Mouse (Mus musculus): Measurements from ENCODE around the gene Nfs1. TPM values are rescaled to one million over a fixed set of nuclear protein-coding genes. Genes with fewer than 3 reads are reported as not detected.
"Not testable (repeated sequence)": the region's sequence is repeated elsewhere in the genome, so short reads cannot be mapped to it uniquely, and the experiment has no call there.

Gene Nfs1
- polyA plus RNA-seq (2012; rRNA removed), result 54.9 and 55.9 TPM in 2 replicates

DNA sequence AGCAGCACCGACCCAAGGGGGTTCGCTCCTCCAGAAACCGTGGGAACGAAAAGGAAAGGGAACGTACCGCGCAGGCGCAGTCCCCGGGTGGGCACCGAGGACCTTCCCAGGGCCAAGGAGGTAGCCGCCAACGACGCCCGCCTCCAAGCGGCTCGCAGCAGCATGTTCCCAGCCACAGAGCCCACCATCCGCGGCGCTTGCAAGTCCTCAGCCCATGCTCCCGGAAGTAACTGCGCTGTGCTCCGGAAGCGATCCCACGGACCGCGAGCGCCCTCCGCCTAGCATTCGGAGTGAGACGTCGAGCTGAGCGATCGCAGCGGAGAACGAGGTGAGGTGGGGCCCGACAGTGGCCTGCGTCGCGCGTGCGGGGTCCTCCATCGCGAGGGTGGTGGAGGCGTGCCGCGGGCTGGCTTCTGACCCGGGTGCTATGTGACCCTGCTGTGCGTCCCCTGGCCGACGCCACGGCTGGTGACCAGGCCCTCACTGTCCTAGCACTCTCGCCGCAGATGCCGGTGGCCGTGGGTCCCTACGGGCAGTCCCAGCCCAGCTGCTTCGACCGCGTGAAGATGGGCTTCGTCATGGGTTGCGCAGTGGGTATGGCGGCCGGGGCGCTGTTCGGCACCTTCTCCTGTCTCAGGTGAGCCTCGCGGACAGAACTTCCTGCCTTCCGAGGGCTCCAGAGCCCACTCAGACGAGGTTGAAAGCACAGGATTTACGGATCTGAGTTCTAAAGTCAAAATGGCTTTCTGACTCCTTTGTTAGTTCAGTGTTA, at the start of gene Nfs1, which contains the start of gene Romo1:
Nfs1 (minus strand) TSS at position 234 of the 772 bp plus-strand sequence.
Romo1 (plus strand) TSS at position 87 of the 772 bp plus-strand sequence.
- Histone ChIP-seq H3K4me3 (ENCODE audit: insufficient read depth, low read length) (peak within 1 kb of the TSS; percentile 75), H3K27ac (ENCODE audit: insufficient read depth, low read length) (peak within 1 kb of the TSS; percentile 54), H3K4me1 (ENCODE audit: control insufficient read depth, insufficient read depth, low read length) (no peaks in the 10 kb centered on the region)
- TF ChIP-seq POLR2A (IDR thresholded peaks at IDR 0.05; ENCODE audit: extremely low read depth, insufficient read depth, low read length) (peak; percentile 84), CTCF (IDR thresholded peaks at IDR 0.05; ENCODE audit: extremely low read depth, insufficient read depth, low read length) (no peak; the same call in 1 of the 2 replicates)

DNA sequence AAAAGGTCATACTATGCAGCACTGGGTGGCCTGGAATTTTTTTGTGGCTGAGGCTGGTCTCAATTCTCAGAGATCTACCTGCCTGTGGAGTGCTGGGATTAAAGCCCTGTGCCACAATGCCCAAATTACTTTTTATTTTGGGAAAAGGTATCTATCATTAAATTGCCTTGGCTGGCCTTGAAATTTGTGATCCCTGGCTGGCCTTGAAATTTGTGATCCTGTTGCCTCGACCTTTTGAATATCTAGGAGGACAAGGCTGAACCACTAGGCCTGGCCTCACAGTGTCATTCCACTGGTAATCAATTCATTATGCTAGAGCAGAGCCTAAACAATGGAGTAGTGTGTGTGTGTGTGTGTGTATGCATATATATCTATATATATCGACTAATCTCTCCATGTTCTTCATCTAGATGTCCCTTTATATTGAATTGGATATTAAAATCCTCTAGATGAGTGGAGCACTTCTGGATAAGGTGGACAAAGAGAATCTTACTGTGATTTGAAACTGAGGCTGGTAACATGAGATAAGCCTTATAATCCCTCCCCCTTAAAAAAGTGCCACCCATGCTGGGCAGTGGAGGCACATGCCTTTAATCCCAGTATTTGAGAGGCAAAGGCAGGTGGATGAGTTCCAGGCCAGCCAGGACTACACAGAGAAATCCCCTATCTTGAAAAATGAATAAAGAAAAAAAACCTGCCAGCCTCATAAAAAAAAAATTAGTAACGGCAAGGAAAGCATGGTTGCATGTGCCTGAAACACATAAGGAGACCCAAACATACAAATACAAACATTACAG, 49.3 kb upstream of the Nfs1 start:
- Histone ChIP-seq H3K27ac (ENCODE audit: insufficient read depth, low read length) (no peak overlapping the region), H3K4me1 (ENCODE audit: control insufficient read depth, insufficient read depth, low read length) (peaks cover 2% of the 10 kb centered on the region; the same call in 1 of the 2 replicates), H3K4me3 (ENCODE audit: insufficient read depth, low read length) (no peak overlapping the region)
- no peak for TF ChIP-seq POLR2A (IDR thresholded peaks at IDR 0.05; ENCODE audit: extremely low read depth, insufficient read depth, low read length)
- TF ChIP-seq CTCF (IDR thresholded peaks at IDR 0.05; ENCODE audit: extremely low read depth, insufficient read depth, low read length), result no peak

DNA sequence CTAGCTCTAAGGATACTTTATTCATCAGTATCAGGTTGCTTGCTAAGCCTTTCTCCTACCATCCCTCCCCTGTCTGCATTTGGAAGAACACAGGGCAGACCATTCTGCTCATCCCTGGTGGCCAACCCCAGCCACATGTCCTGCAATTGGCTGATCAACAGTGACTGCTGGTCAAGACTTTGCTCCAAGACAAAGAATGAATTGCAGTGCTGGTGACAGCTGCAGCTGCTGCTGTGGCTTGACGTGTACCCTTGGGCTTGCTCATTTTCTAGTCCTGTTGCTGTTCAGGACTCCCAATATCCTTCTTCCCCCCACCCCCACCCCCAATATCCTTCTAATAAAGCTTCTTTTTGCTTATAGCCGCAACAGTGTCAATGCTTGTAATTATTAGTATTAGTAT, 48.1 kb upstream of the Nfs1 start:
- Histone ChIP-seq H3K27ac (ENCODE audit: insufficient read depth, low read length) (no peak overlapping the region), H3K4me1 (ENCODE audit: control insufficient read depth, insufficient read depth, low read length) (no peaks in the 10 kb centered on the region), H3K4me3 (ENCODE audit: insufficient read depth, low read length) (no peak overlapping the region)
- no peak for TF ChIP-seq CTCF (IDR thresholded peaks at IDR 0.05; ENCODE audit: extremely low read depth, insufficient read depth, low read length)
- no peak for TF ChIP-seq POLR2A (IDR thresholded peaks at IDR 0.05; ENCODE audit: extremely low read depth, insufficient read depth, low read length)

DNA sequence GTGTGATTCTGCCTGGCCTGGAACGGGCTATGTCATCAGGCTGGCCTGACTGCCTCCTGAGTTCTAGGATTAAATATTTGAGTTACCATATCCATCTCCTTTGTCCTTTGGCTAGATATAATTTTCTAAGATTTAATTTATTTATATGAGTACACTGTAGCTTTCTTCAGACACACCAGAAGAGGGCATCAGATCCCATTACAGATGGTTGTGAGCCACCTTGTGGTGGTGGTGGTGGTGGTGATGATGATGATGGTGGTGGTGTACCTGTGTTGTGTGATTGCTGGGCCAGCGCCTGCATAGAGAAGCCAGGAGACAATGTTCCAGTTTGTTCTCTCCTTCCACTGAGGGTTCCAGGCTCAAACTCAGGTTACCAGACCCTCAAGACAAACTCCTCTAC, 47.6 kb upstream of the Nfs1 start:
- no peak overlapping the region for H3K27ac ChIP-seq (ENCODE audit: insufficient read depth, low read length)
- H3K4me3 ChIP-seq (ENCODE audit: insufficient read depth, low read length), result no peak overlapping the region
- TF ChIP-seq CTCF (IDR thresholded peaks at IDR 0.05; ENCODE audit: extremely low read depth, insufficient read depth, low read length) (0 out of 2 replicates have a peak, but pooled peaks have one; percentile 0), POLR2A (IDR thresholded peaks at IDR 0.05; ENCODE audit: extremely low read depth, insufficient read depth, low read length) (no peak)
- H3K4me1 ChIP-seq (ENCODE audit: control insufficient read depth, insufficient read depth, low read length), result no peaks in the 10 kb centered on the region

DNA sequence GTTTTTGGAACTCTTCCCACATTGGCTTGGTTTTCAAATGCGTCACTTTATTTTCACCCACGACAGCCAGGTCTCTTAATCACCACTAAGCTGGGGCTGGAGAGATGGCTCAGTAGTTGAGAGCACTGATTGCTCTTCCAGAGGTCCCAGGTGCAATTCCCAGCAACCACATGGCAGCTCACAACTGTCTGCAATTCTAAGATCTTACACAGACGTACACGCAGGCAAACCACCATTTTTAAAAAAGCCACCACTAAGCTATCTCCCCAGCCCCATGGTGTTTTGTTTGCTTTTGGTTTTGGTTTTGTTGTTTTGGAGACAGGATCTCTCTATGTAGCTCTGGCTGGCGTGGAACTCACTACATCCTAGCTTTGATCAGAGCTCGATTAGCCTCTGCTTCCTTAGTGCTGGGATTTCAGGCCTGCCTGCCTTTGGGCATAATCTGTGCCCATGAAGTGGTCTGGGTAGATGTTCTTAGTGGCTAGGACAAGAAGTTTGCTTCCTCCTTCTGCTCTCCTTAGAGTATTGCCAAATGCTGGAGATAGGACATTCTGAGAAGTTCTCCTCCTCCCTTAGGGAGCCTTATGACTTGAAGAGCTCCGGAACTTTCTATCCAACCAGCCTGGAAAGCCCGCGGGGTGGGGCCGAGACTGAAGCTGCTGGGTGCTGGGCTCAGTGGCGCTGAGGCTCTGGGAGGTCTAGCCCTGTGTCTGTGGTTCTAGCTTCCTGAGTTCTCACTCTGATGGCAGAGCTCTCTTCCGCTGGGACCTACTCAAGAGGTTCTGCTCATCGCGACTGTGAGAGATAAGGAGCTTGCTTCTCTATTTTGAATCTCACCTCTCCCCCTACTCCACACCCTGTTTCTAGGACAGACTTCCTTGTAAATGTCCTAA, 46.3 kb upstream of the Nfs1 start:
- Histone ChIP-seq H3K4me3 (ENCODE audit: insufficient read depth, low read length) (no peak overlapping the region), H3K27ac (ENCODE audit: insufficient read depth, low read length) (no peak overlapping the region), H3K4me1 (ENCODE audit: control insufficient read depth, insufficient read depth, low read length) (no peaks in the 10 kb centered on the region)
- TF ChIP-seq CTCF (IDR thresholded peaks at IDR 0.05; ENCODE audit: extremely low read depth, insufficient read depth, low read length) (no peak), POLR2A (IDR thresholded peaks at IDR 0.05; ENCODE audit: extremely low read depth, insufficient read depth, low read length) (no peak)

DNA sequence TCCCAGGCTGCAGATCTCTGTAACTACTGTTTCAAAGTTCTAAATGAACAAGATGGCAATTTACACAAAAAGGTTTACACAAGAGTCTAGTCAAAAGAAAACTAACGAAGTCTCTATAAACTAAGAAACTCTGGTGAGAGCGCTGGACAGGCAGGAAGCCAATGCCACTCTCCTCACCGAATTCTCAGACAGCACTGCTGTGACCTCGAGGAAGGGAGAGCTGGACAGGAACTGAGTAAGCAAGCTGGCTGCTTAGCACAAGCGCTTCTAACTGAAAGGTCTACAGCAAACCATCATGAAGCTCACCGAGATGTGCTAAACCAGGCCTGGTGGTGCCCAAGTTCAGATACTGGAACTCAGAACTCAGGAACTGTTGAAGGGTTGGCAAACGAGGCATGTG, 45.3 kb upstream of the Nfs1 start:
- not testable (repeated sequence) for H3K27ac ChIP-seq (ENCODE audit: insufficient read depth, low read length); H3K4me1 ChIP-seq (ENCODE audit: control insufficient read depth, insufficient read depth, low read length); H3K4me3 ChIP-seq (ENCODE audit: insufficient read depth, low read length)

DNA sequence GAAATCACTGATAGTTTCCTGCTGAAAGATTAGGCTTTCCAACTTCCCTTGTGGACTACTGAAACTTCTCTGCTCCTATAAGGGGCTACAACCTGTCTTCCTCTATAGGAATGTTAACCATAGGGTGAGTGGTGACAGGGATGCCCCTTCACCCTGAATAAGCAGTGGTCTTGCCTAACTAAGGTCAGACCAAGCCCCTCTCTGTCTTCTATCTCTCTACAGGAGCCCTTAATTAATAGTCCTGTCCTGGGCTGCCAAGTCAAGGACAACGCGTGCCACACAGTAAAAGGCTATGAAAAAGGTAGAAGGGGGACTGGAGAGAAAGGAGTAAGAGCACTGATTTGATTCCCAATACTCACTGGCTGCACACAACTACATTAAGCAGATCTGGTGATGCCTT, 37.6 kb upstream of the Nfs1 start:
- no peak overlapping the region for H3K4me3 ChIP-seq (ENCODE audit: insufficient read depth, low read length)
- H3K4me1 ChIP-seq (ENCODE audit: control insufficient read depth, insufficient read depth, low read length), result peaks cover 3% of the 10 kb centered on the region; the same call in 1 of the 2 replicates
- TF ChIP-seq POLR2A (IDR thresholded peaks at IDR 0.05; ENCODE audit: extremely low read depth, insufficient read depth, low read length), result no peak
- TF ChIP-seq CTCF (IDR thresholded peaks at IDR 0.05; ENCODE audit: extremely low read depth, insufficient read depth, low read length), result no peak
- H3K27ac ChIP-seq (ENCODE audit: insufficient read depth, low read length), result no peak overlapping the region

DNA sequence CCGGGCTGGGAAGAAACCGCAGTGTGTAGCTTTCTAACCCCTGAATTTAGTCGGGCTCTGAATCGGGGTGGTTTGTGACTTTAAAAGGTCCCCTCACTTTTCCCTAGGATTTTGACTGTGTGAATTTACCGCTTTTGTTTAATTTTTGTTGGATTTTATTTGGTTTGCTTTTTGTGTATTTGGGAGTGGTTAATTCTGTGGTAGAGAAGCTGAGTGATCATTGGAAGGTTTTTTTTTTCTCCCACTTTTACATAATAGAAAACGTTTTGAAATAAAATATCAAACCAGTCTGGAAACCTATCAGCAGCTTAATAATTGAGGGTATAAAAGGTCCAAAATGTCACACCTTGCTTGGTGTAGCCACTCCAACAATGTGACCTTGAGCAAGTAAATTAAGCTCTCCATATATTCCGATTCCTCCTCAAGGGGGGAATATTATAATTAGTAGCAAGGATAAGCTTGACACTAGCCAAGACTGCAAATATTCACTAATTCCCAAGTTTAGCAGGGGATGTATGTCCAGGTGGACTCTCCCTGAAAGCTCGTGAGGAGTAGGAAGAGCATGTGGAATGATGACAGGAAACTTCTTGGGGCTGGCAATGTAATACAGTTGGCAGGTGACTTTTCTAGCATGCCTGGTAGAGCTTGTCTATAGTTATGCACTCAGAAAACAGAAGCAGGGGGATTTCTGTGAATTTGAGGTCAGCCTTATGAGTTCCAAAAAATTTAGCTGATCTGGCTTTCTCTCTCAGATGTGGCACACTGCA, 37.0 kb upstream of the Nfs1 start:
- H3K4me3 ChIP-seq (ENCODE audit: insufficient read depth, low read length), result peak overlapping the region; percentile 69
- peak overlapping the region; percentile 87 for H3K27ac ChIP-seq (ENCODE audit: insufficient read depth, low read length)
- TF ChIP-seq CTCF (IDR thresholded peaks at IDR 0.05; ENCODE audit: extremely low read depth, insufficient read depth, low read length) (no peak), POLR2A (IDR thresholded peaks at IDR 0.05; ENCODE audit: extremely low read depth, insufficient read depth, low read length) (no peak)
- peaks cover 3% of the 10 kb centered on the region; the same call in 1 of the 2 replicates for H3K4me1 ChIP-seq (ENCODE audit: control insufficient read depth, insufficient read depth, low read length)

Measured in cortical plate, adult 2 months (tissue).